Mouse (Mus musculus): ENCODE results near the gene Slc41a3. TPM values are rescaled to one million over a fixed set of nuclear protein-coding genes. Genes with fewer than 3 reads are reported as not detected.

The Slc41a3 gene
- polyA plus RNA-seq, 1 experiment from 2014 or later, result 6.9 TPM

- H3K9me3 ChIP-seq (ENCODE audit: control insufficient read depth, low read length), result no peaks in the 10 kb centered on the region
- ATAC-seq (ENCODE audit: low FRiP score) (no peak), DNase-seq (ENCODE audit: low spot score) (no peak)
- H3K9ac ChIP-seq, result no peak overlapping the region
- no peaks in the 10 kb centered on the region for H3K4me1 ChIP-seq (replicated peaks; ENCODE audit: control insufficient read depth, insufficient read depth, low read length)
- peaks cover 68% of the 10 kb centered on the region for H3K36me3 ChIP-seq (replicated peaks; ENCODE audit: control insufficient read depth, insufficient read depth)
- WGBS, result 79% methylated on average over 2 of the region's 2 CpGs
- H3K27ac ChIP-seq, result no peak overlapping the region
- no peak overlapping the region for H3K4me3 ChIP-seq (replicated peaks; ENCODE audit: low read length)
- H3K4me2 ChIP-seq (replicated peaks), result no peak overlapping the region
- H3K27me3 ChIP-seq (ENCODE audit: control insufficient read depth, insufficient read depth, low read length), result no peaks in the 10 kb centered on the region
Observed at GRCm38 (mm10) chr6:90691935-90692334, 87.4 kb downstream of the Slc41a3 start.

GRCm38 (mm10) chr6:90692404-90692803 is 87.9 kb downstream of the Slc41a3 start:
- Histone ChIP-seq H3K9me3 (ENCODE audit: control insufficient read depth, low read length) (no peaks in the 10 kb centered on the region), H3K9ac (no peak overlapping the region), H3K27ac (no peak overlapping the region), H3K4me1 (replicated peaks; ENCODE audit: control insufficient read depth, insufficient read depth, low read length) (no peaks in the 10 kb centered on the region), H3K4me3 (replicated peaks; ENCODE audit: low read length) (no peak overlapping the region), H3K36me3 (replicated peaks; ENCODE audit: control insufficient read depth, insufficient read depth) (peaks cover 67% of the 10 kb centered on the region), H3K4me2 (replicated peaks) (no peak overlapping the region), H3K27me3 (ENCODE audit: control insufficient read depth, insufficient read depth, low read length) (no peaks in the 10 kb centered on the region)
- no peak for ATAC-seq (ENCODE audit: low FRiP score)
- 85% methylated on average over 2 of the region's 2 CpGs for WGBS
- no peak for DNase-seq (ENCODE audit: low spot score)

- WGBS, result 74% methylated on average over 1 of the region's 1 CpGs
- no peak overlapping the region for H3K4me2 ChIP-seq (replicated peaks)
- H3K27ac ChIP-seq, result no peak overlapping the region
- no peak overlapping the region for H3K9ac ChIP-seq
- no peak overlapping the region for H3K4me3 ChIP-seq (replicated peaks; ENCODE audit: low read length)
- H3K27me3 ChIP-seq (ENCODE audit: control insufficient read depth, insufficient read depth, low read length), result no peaks in the 10 kb centered on the region
- no peaks in the 10 kb centered on the region for H3K9me3 ChIP-seq (ENCODE audit: control insufficient read depth, low read length)
- peaks cover 33% of the 10 kb centered on the region for H3K36me3 ChIP-seq (replicated peaks; ENCODE audit: control insufficient read depth, insufficient read depth)
- DNase-seq (ENCODE audit: low spot score) (no peak), ATAC-seq (ENCODE audit: low FRiP score) (no peak)
- H3K4me1 ChIP-seq (replicated peaks; ENCODE audit: control insufficient read depth, insufficient read depth, low read length), result peaks cover 19% of the 10 kb centered on the region
Observed at GRCm38 (mm10) chr6:90695754-90696153, 91.2 kb downstream of the Slc41a3 start.

Small RNA genes within 50 kb of the gene (microRNA-seq; reads per million reads assigned to microRNA genes)
- gene Gm24816, result not detected

Other genes with a start within 250 kb of the Slc41a3 start
- gene Zxdc, start 235.2 kb upstream of the Slc41a3 start, polyA plus RNA-seq (2014; fragmentation: Nextera tagmentation; extraction: Ambion mirVana), result 17.1 and 17.7 TPM in 2 replicates
- gene Cfap100, start 175.9 kb upstream of the Slc41a3 start, polyA plus RNA-seq (2014; fragmentation: Nextera tagmentation; extraction: Ambion mirVana), result 5.6 and 5.7 TPM in 2 replicates
- 15.7 and 16.2 TPM in 2 replicates for gene Klf15, start 142.1 kb upstream of the Slc41a3 start, polyA plus RNA-seq (2014; fragmentation: Nextera tagmentation; extraction: Ambion mirVana)
- 47.0 and 53.8 TPM in 2 replicates for gene Aldh1l1, start 118.3 kb upstream of the Slc41a3 start, polyA plus RNA-seq (2014; fragmentation: Nextera tagmentation; extraction: Ambion mirVana)

Data from hindbrain, embryonic 14.5 days (tissue).